Mouse (Mus musculus) forebrain, embryonic 16.5 days (tissue): ENCODE measurements around the gene Pcdh15. TPM values are rescaled to one million over a fixed set of nuclear protein-coding genes. Genes with fewer than 3 reads are reported as not detected.

ENCODE experiments used
- ATAC-seq: fragments of 200-750 bp; cut with Nextera tagmentation; 2 replicates; pipeline ENCODE4 v1.8.0; 2017; ENCODE audit warnings: mild to moderate bottlenecking, moderate library complexity
- H3K27ac ChIP-seq: fragments of 300-500 bp; sonication (generic); 2 replicates; pipeline ENCODE4 v1.5.1; 2014; ENCODE audit warnings: low read length, control low read depth
- H3K27me3 ChIP-seq: fragments of 300-500 bp; sonication (generic); replicated peaks from 2 replicates; pipeline ENCODE4 v1.6.1; 2014; ENCODE audit warnings: low read length; ENCODE audit not compliant: control insufficient read depth, insufficient read depth
- H3K36me3 ChIP-seq: fragments of 300-500 bp; sonication (generic); 2 replicates; pipeline ENCODE4 v1.6.1; 2014; ENCODE audit not compliant: control insufficient read depth, insufficient read depth
- H3K4me1 ChIP-seq: fragments of 300-500 bp; sonication (generic); replicated peaks from 2 replicates; pipeline ENCODE4 v1.6.1; 2014; ENCODE audit warnings: low read length; ENCODE audit not compliant: control insufficient read depth, insufficient read depth
- H3K4me2 ChIP-seq: fragments of 300-500 bp; sonication (generic); 2 replicates; pipeline ENCODE4 v1.6.1; 2014; ENCODE audit warnings: mild to moderate bottlenecking, low read length, control low read depth
- H3K4me3 ChIP-seq: fragments of 300-500 bp; sonication (generic); replicated peaks from 2 replicates; pipeline ENCODE4 v1.5.1; 2014; ENCODE audit warnings: mild to moderate bottlenecking, low read length, control low read depth
- H3K9ac ChIP-seq: fragments of 300-500 bp; sonication (generic); replicated peaks from 2 replicates; pipeline ENCODE4 v1.6.1; 2014; ENCODE audit warnings: low read depth, low read length, control low read depth
- H3K9me3 ChIP-seq: fragments of 300-500 bp; sonication (generic); 2 replicates; pipeline ENCODE4 v1.6.1; 2016; ENCODE audit warnings: low read length; ENCODE audit not compliant: control insufficient read depth
- WGBS: fragments of 180-500 bp; shearing (Covaris S2); extraction: QIAGEN DNeasy Blood & Tissue Kit; methylation state at CpG from one replicate; pipeline ENCODE4 v1.1.7; 2014; 5-methylcytosine and 5-hydroxymethylcytosine counted together
- polyA plus RNA-seq: library from polyadenylated mRNA; unstranded; fragments of >200 nt; fragmentation: Nextera tagmentation; extraction: Ambion mirVana; gene quantifications from 2 replicates; pipeline ENCODE4 v1.2.1, GENCODE M21; 2015

Pcdh15 gene
- polyA plus RNA-seq, 1 experiment from 2014 or later, result 6.5 TPM

DNA sequence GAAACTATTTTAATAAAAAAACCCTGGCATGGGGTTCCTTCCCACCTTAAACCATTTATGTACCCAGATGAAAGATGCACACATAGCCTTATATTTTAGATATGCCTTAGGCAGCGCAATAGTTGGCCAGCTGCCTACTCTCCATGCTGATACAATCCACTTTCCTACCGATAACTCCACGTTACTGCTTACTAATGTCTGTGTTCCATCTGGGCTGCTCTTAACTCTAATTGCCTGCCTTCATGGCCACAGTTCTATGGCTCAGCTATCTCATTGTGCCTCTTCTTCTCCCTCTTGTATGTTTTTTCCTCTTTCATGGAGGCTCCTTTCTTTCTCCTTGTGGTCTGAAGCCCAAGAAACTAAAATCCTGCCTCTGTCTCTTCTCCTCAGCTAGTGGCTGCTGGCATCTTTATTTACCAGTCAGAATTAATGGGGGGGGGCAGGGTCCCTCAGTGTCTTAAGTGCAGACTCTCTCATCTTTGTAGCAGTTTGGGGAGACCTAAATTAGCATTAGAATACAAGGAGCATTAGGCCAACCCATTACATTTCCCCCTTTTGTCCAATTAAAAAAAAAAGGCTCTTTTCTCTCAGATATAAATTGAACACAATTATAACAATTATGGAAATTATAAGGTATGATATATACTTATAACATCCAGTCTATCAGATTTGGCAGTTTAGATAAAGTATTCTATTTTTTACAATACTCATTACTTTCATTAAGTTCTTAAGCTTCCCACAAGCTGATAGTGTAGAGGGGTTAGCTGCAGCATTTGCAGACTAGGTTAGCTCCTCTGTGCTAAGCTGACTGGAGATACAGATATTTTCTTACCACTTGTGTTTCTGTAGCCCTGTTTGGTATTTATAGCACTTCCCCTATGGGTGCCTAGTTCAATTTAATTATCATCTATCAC lies 1240.4 kb downstream of the Pcdh15 start:
- H3K4me2 ChIP-seq, result no peak overlapping the region
- no peak overlapping the region for H3K9ac ChIP-seq
- H3K4me3 ChIP-seq, result no peak overlapping the region
- no peaks in the 10 kb centered on the region for H3K9me3 ChIP-seq
- no peak overlapping the region for H3K27ac ChIP-seq
- H3K4me1 ChIP-seq, result no peaks in the 10 kb centered on the region
- peak; percentile 82 for ATAC-seq
- 29% methylated on average over 3 of the region's 3 CpGs for WGBS
- H3K36me3 ChIP-seq, result no peaks in the 10 kb centered on the region
- H3K27me3 ChIP-seq, result no peaks in the 10 kb centered on the region

- WGBS, result 62% methylated on average over 5 of the region's 5 CpGs
- no peak for ATAC-seq
- no peak overlapping the region for H3K4me2 ChIP-seq
These were observed 1260.4 kb downstream of the Pcdh15 start for GRCm38 (mm10) chr10:74359526-74359925.

GRCm38 (mm10) chr10:74378697-74379096 lies 1279.6 kb downstream of the Pcdh15 start:
- H3K27me3 ChIP-seq, result no peaks in the 10 kb centered on the region
- no peak overlapping the region for H3K4me2 ChIP-seq
- 94% methylated on average over 1 of the region's 1 CpGs for WGBS
- H3K4me3 ChIP-seq, result no peak overlapping the region
- no peaks in the 10 kb centered on the region for H3K9me3 ChIP-seq
- H3K9ac ChIP-seq, result no peak overlapping the region
- H3K36me3 ChIP-seq, result no peaks in the 10 kb centered on the region
- no peak overlapping the region for H3K27ac ChIP-seq
- no peak for ATAC-seq
- no peaks in the 10 kb centered on the region for H3K4me1 ChIP-seq

More at GRCm38 (mm10) chr10:74359526-74359925, 1260.4 kb downstream of the Pcdh15 start:
- no peaks in the 10 kb centered on the region for H3K27me3 ChIP-seq
- H3K9ac ChIP-seq, result no peak overlapping the region
- H3K9me3 ChIP-seq, result no peaks in the 10 kb centered on the region
- no peaks in the 10 kb centered on the region for H3K36me3 ChIP-seq
- H3K4me3 ChIP-seq, result no peak overlapping the region
- 0 out of 2 replicates have a peak, but pooled peaks cover 2% of the 10 kb centered on the region for H3K4me1 ChIP-seq
- H3K27ac ChIP-seq, result no peak overlapping the region

DNA sequence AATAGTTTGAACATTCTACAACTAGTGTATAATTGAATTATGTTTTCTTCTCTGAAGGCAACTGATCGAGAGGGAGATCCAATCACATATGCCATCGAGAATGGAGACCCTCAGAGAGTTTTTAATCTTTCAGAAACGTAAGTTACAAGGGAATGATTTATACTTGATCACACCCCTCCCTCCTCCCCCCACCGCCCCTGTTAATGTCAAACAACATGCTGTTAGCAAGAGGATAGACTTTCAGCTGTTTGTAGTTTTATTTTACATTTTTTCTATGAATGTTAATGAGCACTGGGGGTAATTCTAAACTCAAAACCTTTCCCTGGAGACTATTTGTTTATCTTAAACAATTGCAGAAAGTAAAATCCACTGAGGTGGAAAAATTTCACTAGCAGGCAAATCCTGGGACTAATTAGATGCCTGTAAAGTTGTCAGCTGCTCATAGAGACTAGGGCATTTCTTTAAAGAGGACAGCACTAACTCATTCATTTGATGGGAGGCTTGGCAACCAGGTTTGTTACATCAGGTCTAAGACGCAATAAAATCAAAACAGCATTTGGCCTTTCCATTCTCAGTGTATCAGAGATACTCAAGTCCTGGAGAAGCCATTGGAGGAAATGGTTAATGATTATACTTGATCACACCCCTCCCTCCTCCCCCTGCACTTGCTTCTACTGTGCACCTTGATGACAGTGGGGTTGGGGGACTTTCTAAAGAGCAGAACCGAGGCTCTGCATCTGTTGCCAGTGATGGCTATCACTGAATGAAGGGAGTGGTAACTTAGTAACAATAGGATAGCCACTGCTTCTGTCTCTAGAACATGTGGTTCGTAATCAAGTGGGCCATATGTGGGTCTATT lies 1280.4 kb downstream of the Pcdh15 start:
- no peak overlapping the region for H3K27ac ChIP-seq
- no peaks in the 10 kb centered on the region for H3K36me3 ChIP-seq
- H3K4me1 ChIP-seq, result no peaks in the 10 kb centered on the region
- no peaks in the 10 kb centered on the region for H3K27me3 ChIP-seq
- no peak overlapping the region for H3K9ac ChIP-seq
- no peak overlapping the region for H3K4me2 ChIP-seq
- ATAC-seq, result no peak
- WGBS, result 26% methylated on average over 7 of the region's 7 CpGs
- H3K4me3 ChIP-seq, result no peak overlapping the region
- H3K9me3 ChIP-seq, result no peaks in the 10 kb centered on the region

DNA sequence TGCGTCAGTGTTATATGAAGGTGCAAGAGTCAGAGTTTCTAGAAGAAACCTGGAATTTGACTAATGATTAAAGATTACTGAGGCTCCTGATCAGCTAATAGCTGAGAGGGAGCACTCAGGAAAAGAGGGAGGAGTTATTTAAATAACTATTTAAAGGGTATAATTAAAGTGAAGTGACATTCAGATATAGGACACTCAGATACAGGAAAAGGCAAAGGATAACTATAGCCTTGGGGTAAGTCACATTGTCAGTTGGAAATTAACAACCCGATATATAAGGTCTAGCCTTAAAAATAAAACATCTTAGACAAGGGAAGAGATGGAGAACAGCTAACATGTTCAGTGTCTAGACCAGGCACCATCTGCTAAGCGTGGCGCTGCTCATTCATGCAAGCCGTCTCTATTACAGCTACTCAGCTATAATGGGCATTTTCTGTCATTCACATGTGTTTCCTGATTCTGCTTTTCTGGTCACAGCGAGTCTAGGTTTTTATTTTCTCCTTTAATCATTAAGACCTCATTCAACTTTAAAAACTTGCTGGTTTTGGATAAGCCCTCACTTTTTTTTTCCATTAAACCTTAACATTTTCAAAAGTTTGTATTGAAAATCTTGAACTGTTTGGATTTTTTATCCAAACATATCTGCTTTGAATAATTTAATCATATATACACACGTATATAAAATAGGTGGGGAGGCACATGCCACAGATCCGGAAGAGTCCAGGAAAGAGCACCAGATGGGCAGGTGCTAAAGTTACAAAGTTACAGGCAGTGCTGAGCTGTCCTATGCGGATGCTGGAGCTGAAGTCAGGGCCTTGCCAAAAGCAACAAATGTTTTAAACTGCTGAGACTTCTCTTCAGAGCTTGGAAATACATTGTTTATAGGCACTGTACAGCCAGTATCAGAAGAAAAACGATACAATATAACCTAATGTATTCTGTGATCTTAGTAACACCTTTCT lies 1288.7 kb downstream of the Pcdh15 start:
- Histone ChIP-seq H3K36me3 (no peaks in the 10 kb centered on the region), H3K9ac (no peak overlapping the region), H3K27me3 (no peaks in the 10 kb centered on the region), H3K4me3 (no peak overlapping the region), H3K4me2 (no peak overlapping the region), H3K27ac (no peak overlapping the region), H3K9me3 (no peaks in the 10 kb centered on the region), H3K4me1 (no peaks in the 10 kb centered on the region)
- peak; percentile 96 for ATAC-seq
- WGBS, result 44% methylated on average over 10 of the region's 10 CpGs

DNA sequence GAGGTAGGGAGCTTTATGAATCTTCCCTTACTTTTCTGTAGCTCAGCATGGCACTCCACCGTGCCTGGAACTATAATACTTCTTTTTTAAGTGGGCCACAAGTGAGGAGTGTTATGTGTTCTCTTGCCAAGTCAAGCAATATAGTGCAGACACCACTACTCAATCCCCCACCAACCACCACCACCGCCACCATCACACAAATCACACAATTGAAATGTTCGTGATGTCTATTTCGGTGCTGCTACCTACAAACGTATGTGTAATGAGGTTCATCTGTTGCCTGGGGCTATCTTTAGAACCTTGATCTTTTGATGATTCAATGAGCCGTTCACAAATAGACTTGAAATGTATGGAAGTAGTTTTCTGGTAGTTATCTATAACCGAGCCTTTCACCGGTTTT lies 1304.0 kb downstream of the Pcdh15 start:
- WGBS, result 89% methylated on average over 8 of the region's 8 CpGs
- H3K9me3 ChIP-seq, result no peaks in the 10 kb centered on the region
- H3K4me3 ChIP-seq, result no peak overlapping the region
- H3K27me3 ChIP-seq, result no peaks in the 10 kb centered on the region
- H3K27ac ChIP-seq, result no peak overlapping the region
- no peaks in the 10 kb centered on the region for H3K36me3 ChIP-seq
- H3K4me1 ChIP-seq, result no peaks in the 10 kb centered on the region
- H3K9ac ChIP-seq, result no peak overlapping the region
- no peak for ATAC-seq
- H3K4me2 ChIP-seq, result no peak overlapping the region

DNA sequence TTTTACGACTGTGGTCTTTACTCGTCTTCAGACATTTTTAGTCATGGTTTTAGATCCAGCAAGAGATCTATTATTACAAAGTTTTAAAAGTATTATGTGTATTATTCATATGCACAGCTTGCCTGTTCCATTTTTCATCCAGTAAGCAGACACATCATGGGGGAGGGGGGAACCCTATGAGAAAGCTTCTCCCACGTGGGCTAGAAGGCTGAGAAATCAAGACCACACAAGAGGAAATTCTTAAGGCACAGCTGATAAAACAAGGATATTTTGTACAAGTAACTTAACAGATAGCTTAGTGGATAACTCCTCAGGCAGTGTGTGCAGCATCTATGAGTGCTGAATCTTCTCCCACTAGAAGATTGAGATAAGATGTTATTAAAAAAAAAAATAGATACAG lies 1314.9 kb downstream of the Pcdh15 start:
- H3K9me3 ChIP-seq, result no peaks in the 10 kb centered on the region
- H3K27ac ChIP-seq, result no peak overlapping the region
- 74% methylated on average over 3 of the region's 3 CpGs for WGBS
- no peak overlapping the region for H3K9ac ChIP-seq
- H3K4me1 ChIP-seq, result no peaks in the 10 kb centered on the region
- H3K4me2 ChIP-seq, result no peak overlapping the region
- no peak for ATAC-seq
- H3K4me3 ChIP-seq, result no peak overlapping the region
- no peaks in the 10 kb centered on the region for H3K27me3 ChIP-seq
- no peaks in the 10 kb centered on the region for H3K36me3 ChIP-seq

- Histone ChIP-seq H3K27ac (no peak overlapping the region), H3K4me2 (no peak overlapping the region), H3K4me1 (no peaks in the 10 kb centered on the region), H3K36me3 (no peaks in the 10 kb centered on the region), H3K9ac (no peak overlapping the region), H3K9me3 (no peaks in the 10 kb centered on the region), H3K4me3 (no peak overlapping the region), H3K27me3 (no peaks in the 10 kb centered on the region)
- no peak for ATAC-seq
- WGBS, result 69% methylated on average over 1 of the region's 1 CpGs
These were observed 1315.8 kb downstream of the Pcdh15 start for GRCm38 (mm10) chr10:74414945-74415344.
